Mouse (Mus musculus) forebrain, embryonic 15.5 days (tissue): Measurements from ENCODE around the gene Sptlc2. TPM values are rescaled to one million over a fixed set of nuclear protein-coding genes. Genes with fewer than 3 reads are reported as not detected.

Experiments used
- ATAC-seq: fragments of 200-750 bp; cut with Nextera tagmentation; replicated peaks from 2 replicates; pipeline ENCODE4 v1.8.0; 2017; ENCODE audit warnings: mild to moderate bottlenecking, moderate TSS enrichment, moderate library complexity
- H3K27ac ChIP-seq: fragments of 300-500 bp; sonication (generic); replicated peaks from 2 replicates; pipeline ENCODE4 v1.5.1; 2015; ENCODE audit warnings: mild to moderate bottlenecking, inconsistent platforms
- H3K27me3 ChIP-seq: fragments of 300-500 bp; sonication (generic); 2 replicates; pipeline ENCODE4 v1.6.1; 2015; ENCODE audit warnings: inconsistent platforms
- H3K36me3 ChIP-seq: fragments of 300-500 bp; sonication (generic); 2 replicates; pipeline ENCODE4 v1.6.1; 2015; ENCODE audit warnings: mild to moderate bottlenecking, inconsistent platforms
- H3K4me1 ChIP-seq: fragments of 300-500 bp; sonication (generic); 2 replicates; pipeline ENCODE4 v1.6.1; 2015; ENCODE audit warnings: inconsistent platforms
- H3K4me2 ChIP-seq: fragments of 300-500 bp; sonication (generic); replicated peaks from 2 replicates; pipeline ENCODE4 v1.6.1; 2015; ENCODE audit warnings: mild to moderate bottlenecking, inconsistent platforms
- H3K4me3 ChIP-seq: fragments of 300-500 bp; sonication (generic); 2 replicates; pipeline ENCODE4 v1.5.1; 2015; ENCODE audit warnings: mild to moderate bottlenecking, inconsistent platforms
- H3K9ac ChIP-seq: fragments of 300-500 bp; sonication (generic); replicated peaks from 2 replicates; pipeline ENCODE4 v1.6.1; 2015; ENCODE audit warnings: mild to moderate bottlenecking, inconsistent platforms
- H3K9me3 ChIP-seq: fragments of 300-500 bp; sonication (generic); 2 replicates; pipeline ENCODE4 v1.6.1; 2016; ENCODE audit warnings: inconsistent platforms
- WGBS: fragments of 180-500 bp; shearing (Covaris S2); methylation state at CpG from one replicate; pipeline ENCODE4 v1.1.7; 2015; ENCODE audit warnings: mixed read lengths; 5-methylcytosine and 5-hydroxymethylcytosine counted together
- polyA plus RNA-seq: library from polyadenylated mRNA; unstranded; fragments of >200 nt; fragmentation: Nextera tagmentation; extraction: Ambion mirVana; gene quantifications from 2 replicates; pipeline ENCODE4 v1.2.1, GENCODE M21; 2015

Gene Sptlc2
- polyA plus RNA-seq, 1 experiment from 2014 or later = 68.3 TPM

GRCm38 (mm10) chr12:87389231-87389630 lies 1.1 kb upstream of the Sptlc2 start:
- no peak for ATAC-seq
- no peaks in the 10 kb centered on the region for H3K27me3 ChIP-seq
- WGBS = 46% methylated on average over 3 of the region's 3 CpGs
- no peaks in the 10 kb centered on the region for H3K9me3 ChIP-seq
- H3K27ac ChIP-seq = no peak overlapping the region
- no peak overlapping the region for H3K9ac ChIP-seq
- no peaks in the 10 kb centered on the region for H3K36me3 ChIP-seq
- H3K4me3 ChIP-seq = no peak overlapping the region
- H3K4me1 ChIP-seq = peaks cover 22% of the 10 kb centered on the region
- H3K4me2 ChIP-seq = 0 out of 2 replicates have a peak overlapping the region, but pooled peaks have one; percentile 51

GRCm38 (mm10) chr12:87387171-87388121 lies 709 bp downstream of the Sptlc2 start:
- Histone ChIP-seq H3K9ac (peak overlapping the region; percentile 89), H3K4me1 (peaks cover 22% of the 10 kb centered on the region), H3K4me2 (peak overlapping the region; percentile 92), H3K4me3 (peak overlapping the region; percentile 88), H3K27ac (peak overlapping the region; percentile 81), H3K36me3 (no peaks in the 10 kb centered on the region), H3K27me3 (no peaks in the 10 kb centered on the region), H3K9me3 (no peaks in the 10 kb centered on the region)
- peak; percentile 4 for ATAC-seq
- WGBS = under 1% methylated on average over 54 of the region's 65 CpGs

GRCm38 (mm10) chr12:87385051-87385450 lies 3.1 kb downstream of the Sptlc2 start:
- no peak overlapping the region for H3K27ac ChIP-seq
- H3K27me3 ChIP-seq = no peaks in the 10 kb centered on the region
- no peaks in the 10 kb centered on the region for H3K36me3 ChIP-seq
- no peak overlapping the region for H3K4me3 ChIP-seq
- H3K4me1 ChIP-seq = peaks cover 22% of the 10 kb centered on the region
- H3K9me3 ChIP-seq = no peaks in the 10 kb centered on the region
- no peak overlapping the region for H3K4me2 ChIP-seq
- WGBS = 92% methylated on average over 3 of the region's 3 CpGs
- H3K9ac ChIP-seq = no peak overlapping the region
- ATAC-seq = no peak

- Histone ChIP-seq H3K27me3 (no peaks in the 10 kb centered on the region), H3K9me3 (no peaks in the 10 kb centered on the region), H3K36me3 (no peaks in the 10 kb centered on the region), H3K4me1 (peaks cover 5% of the 10 kb centered on the region), H3K4me2 (no peak overlapping the region), H3K27ac (no peak overlapping the region), H3K9ac (no peak overlapping the region), H3K4me3 (no peak overlapping the region)
- WGBS = 91% methylated on average over 2 of the region's 2 CpGs
- no peak for ATAC-seq
These were observed 6.8 kb downstream of the Sptlc2 start for GRCm38 (mm10) chr12:87381380-87381682.

- no peak for ATAC-seq
- WGBS = 91% methylated on average over 10 of the region's 10 CpGs
- Histone ChIP-seq H3K36me3 (no peaks in the 10 kb centered on the region), H3K9me3 (no peaks in the 10 kb centered on the region), H3K9ac (no peak overlapping the region), H3K4me2 (no peak overlapping the region), H3K4me3 (no peak overlapping the region), H3K4me1 (0 out of 2 replicates have a peak, but pooled peaks cover under 1% of the 10 kb centered on the region), H3K27ac (no peak overlapping the region), H3K27me3 (no peaks in the 10 kb centered on the region)
These were observed 7.4 kb downstream of the Sptlc2 start for GRCm38 (mm10) chr12:87380586-87381379.

DNA sequence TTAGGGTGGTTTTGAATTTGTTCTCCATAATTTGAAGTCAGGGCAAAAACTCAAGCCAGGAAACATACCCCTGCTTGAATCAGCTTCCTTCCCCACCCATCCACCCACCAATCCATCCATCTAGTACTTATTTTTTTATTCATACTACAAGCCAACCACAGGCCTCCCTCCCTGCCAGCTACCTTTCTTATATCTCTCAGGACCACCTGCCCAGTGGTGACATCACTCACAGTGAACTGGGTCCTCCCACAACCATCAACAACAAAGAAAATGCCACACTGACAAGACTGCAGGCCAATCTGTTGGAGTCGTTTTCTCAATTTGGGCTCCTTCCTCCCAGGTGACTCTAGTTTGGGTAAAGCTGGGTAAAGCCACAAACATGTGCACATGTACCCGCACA lies 8.7 kb downstream of the Sptlc2 start:
- Histone ChIP-seq H3K36me3 (no peaks in the 10 kb centered on the region), H3K9me3 (no peaks in the 10 kb centered on the region), H3K4me3 (no peak overlapping the region), H3K27me3 (no peaks in the 10 kb centered on the region), H3K9ac (no peak overlapping the region), H3K4me2 (no peak overlapping the region), H3K27ac (no peak overlapping the region), H3K4me1 (no peaks in the 10 kb centered on the region)
- no peak for ATAC-seq
- 73% methylated on average over 2 of the region's 2 CpGs for WGBS

GRCm38 (mm10) chr12:87374159-87374558 lies 14.0 kb downstream of the Sptlc2 start:
- no peak overlapping the region for H3K27ac ChIP-seq
- no peaks in the 10 kb centered on the region for H3K36me3 ChIP-seq
- H3K4me3 ChIP-seq = no peak overlapping the region
- no peak overlapping the region for H3K9ac ChIP-seq
- no peaks in the 10 kb centered on the region for H3K27me3 ChIP-seq
- no peak overlapping the region for H3K4me2 ChIP-seq
- 88% methylated on average over 6 of the region's 6 CpGs for WGBS
- ATAC-seq = no peak
- H3K9me3 ChIP-seq = no peaks in the 10 kb centered on the region
- no peaks in the 10 kb centered on the region for H3K4me1 ChIP-seq

- Histone ChIP-seq H3K4me2 (no peak overlapping the region), H3K4me1 (no peaks in the 10 kb centered on the region), H3K9me3 (no peaks in the 10 kb centered on the region), H3K4me3 (no peak overlapping the region), H3K36me3 (peaks cover 11% of the 10 kb centered on the region; the same call in 1 of the 2 replicates), H3K27ac (no peak overlapping the region), H3K9ac (no peak overlapping the region), H3K27me3 (no peaks in the 10 kb centered on the region)
- no peak for ATAC-seq
- 78% methylated on average over 2 of the region's 2 CpGs for WGBS
These were observed 18.8 kb downstream of the Sptlc2 start for GRCm38 (mm10) chr12:87369319-87369718.

DNA sequence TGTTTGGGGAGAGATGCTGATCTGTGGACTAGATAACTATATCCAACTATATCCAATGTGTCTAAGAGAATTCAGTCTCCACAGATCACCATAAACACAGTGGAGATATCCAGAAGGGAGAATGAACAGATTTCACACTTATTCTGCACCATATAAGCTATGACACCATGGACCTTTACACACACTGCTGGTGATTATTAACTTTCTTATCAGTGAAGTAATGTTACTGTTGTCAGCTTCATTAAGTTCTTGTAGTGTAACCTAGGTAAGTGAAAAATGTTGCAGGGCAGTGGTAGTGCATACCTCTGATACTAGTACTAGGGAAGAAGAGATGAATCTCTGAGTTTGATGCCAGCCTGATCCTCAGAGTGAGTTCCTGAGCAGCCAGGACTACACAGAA lies 20.1 kb downstream of the Sptlc2 start:
- Histone ChIP-seq H3K27ac (no peak overlapping the region), H3K4me1 (no peaks in the 10 kb centered on the region), H3K9ac (no peak overlapping the region), H3K4me3 (no peak overlapping the region), H3K9me3 (no peaks in the 10 kb centered on the region), H3K4me2 (no peak overlapping the region), H3K27me3 (no peaks in the 10 kb centered on the region), H3K36me3 (peaks cover 11% of the 10 kb centered on the region; the same call in 1 of the 2 replicates)
- no peak for ATAC-seq

DNA sequence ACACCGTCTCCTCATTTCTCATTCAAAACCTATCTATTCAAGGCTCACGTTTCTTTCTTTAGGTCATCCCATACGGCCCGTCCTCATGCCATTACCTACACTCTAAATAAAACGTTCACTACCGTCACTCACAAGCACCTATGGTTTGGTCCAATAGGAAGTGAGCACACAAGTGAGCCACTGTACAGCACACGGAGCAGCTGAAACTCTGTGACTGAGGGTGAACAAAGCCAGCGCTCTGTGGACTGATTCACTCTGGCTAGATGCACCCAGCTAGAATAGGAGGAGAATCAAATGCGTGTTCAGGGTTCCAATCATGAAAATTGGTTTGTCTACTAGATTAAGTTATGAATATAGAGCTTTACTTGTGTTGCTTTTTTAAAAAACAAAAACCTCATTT lies 22.5 kb downstream of the Sptlc2 start:
- 74% methylated on average over 9 of the region's 9 CpGs for WGBS
- no peak overlapping the region for H3K4me2 ChIP-seq
- H3K4me3 ChIP-seq = no peak overlapping the region
- no peak for ATAC-seq
- H3K36me3 ChIP-seq = peaks cover 11% of the 10 kb centered on the region; the same call in 1 of the 2 replicates
- no peaks in the 10 kb centered on the region for H3K9me3 ChIP-seq
- no peaks in the 10 kb centered on the region for H3K27me3 ChIP-seq
- no peak overlapping the region for H3K27ac ChIP-seq
- H3K4me1 ChIP-seq = no peaks in the 10 kb centered on the region
- no peak overlapping the region for H3K9ac ChIP-seq

- no peak for ATAC-seq
- H3K4me3 ChIP-seq = no peak overlapping the region
- 78% methylated on average over 3 of the region's 3 CpGs for WGBS
These were observed 26.0 kb downstream of the Sptlc2 start for GRCm38 (mm10) chr12:87362111-87362510.

DNA sequence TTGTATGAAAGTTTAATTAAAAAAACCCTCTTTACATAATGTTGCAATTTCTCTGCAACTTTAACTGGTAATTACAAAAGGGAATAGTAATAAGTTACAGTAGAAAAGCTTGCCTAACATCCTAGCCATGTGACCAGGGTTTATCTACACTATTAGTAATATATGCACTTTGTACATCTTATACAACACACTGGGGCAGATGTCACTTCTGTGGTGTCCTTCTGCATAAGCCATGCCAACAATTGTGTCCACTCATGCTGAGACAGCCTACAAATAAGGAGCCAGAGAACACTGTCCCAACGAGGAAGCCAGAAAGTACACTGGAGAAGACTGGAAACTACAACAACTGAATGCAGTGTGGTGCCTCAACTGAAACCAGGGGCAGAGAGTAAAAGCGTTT lies 40.1 kb downstream of the Sptlc2 start:
- Histone ChIP-seq H3K27ac (no peak overlapping the region), H3K4me3 (no peak overlapping the region), H3K27me3 (no peaks in the 10 kb centered on the region), H3K9me3 (no peaks in the 10 kb centered on the region), H3K36me3 (peaks cover 9% of the 10 kb centered on the region; the same call in 1 of the 2 replicates), H3K9ac (no peak overlapping the region), H3K4me2 (no peak overlapping the region), H3K4me1 (no peaks in the 10 kb centered on the region)
- WGBS = 85% methylated on average over 2 of the region's 2 CpGs
- no peak for ATAC-seq

More at GRCm38 (mm10) chr12:87362111-87362510, 26.0 kb downstream of the Sptlc2 start:
- Histone ChIP-seq H3K9me3 (no peaks in the 10 kb centered on the region), H3K27ac (no peak overlapping the region), H3K36me3 (no peaks in the 10 kb centered on the region), H3K27me3 (no peaks in the 10 kb centered on the region), H3K9ac (no peak overlapping the region), H3K4me1 (no peaks in the 10 kb centered on the region), H3K4me2 (no peak overlapping the region)
